Mouse (Mus musculus) stomach, postnatal 0 days (tissue): Measurements from ENCODE around the gene Atp8b5.

Source experiments
- CTCF ChIP-seq: IDR thresholded peaks from 2 replicates; pipeline ENCODE4 v1.5.1; 2016; ENCODE audit warnings: antibody characterized with exemption, low read depth, mild to moderate bottlenecking, moderate library complexity
- EP300 ChIP-seq: optimal IDR thresholded peaks from 2 replicates; pipeline ENCODE3; 2016; ENCODE audit warnings: antibody characterized with exemption

GRCm38 (mm10) chr4:43384541-43384940 lies 117.6 kb downstream of the Atp8b5 start:
- TF ChIP-seq CTCF (no peak), EP300 (no peak)
